Mouse (Mus musculus) heart, postnatal 36 days (tissue): Measurements from ENCODE around the gene Slc7a1. TPM values are rescaled to one million over a fixed set of nuclear protein-coding genes. Genes with fewer than 3 reads are reported as not detected.
A peak's percentile ranks its signal among the peaks of the same experiment; 100 is the strongest.
"Not testable (repeated sequence)": the region's sequence is repeated elsewhere in the genome, so short reads cannot be mapped to it uniquely, and the experiment has no call there.

Experiments
- DNase-seq, 2 experiments: peaks; one replicate each; pipeline ENCODE4 v3.0.0; 2021 to 2022
- intact Hi-C: fragments of 180-260 bp; cut with DNase I; formaldehyde crosslinking; loops from one replicate; pipeline ENCODE4 v1.15.1; 2025
- total RNA-seq, 2 experiments: library from RNA; stranded (reverse); gene quantifications; 2 replicates each; pipeline ENCODE4 v1.2.3; 2021

The Slc7a1 gene
- total RNA-seq, 2 experiments from 2014 or later, result 9.3 to 20.3 TPM

DNA sequence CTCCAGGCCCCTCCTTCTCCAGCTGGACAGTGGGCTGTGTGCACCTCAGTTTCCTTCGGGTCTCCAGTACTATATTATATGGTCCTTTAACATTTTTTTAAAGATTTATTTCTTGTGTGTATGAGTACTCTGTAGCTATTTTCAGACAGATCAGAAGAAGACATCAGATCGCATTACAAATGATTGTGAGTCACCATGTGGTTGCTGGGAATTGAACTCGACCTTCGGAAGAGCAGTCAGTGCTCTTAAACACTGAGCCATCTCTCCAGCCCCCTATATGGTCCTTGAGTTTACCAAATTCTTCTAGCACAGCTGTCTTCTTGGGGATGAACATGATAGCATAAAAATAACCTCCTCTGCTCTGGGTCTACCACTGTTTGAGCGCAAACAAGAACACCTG lies 60.6 kb downstream of the Slc7a1 start:
- intact Hi-C loops, result loop anchor here (10.0 kb wide), 1 partner anchor 206 kb away; no protein-coding TSS in a partner anchor
- DNase-seq, result no peak

DNA sequence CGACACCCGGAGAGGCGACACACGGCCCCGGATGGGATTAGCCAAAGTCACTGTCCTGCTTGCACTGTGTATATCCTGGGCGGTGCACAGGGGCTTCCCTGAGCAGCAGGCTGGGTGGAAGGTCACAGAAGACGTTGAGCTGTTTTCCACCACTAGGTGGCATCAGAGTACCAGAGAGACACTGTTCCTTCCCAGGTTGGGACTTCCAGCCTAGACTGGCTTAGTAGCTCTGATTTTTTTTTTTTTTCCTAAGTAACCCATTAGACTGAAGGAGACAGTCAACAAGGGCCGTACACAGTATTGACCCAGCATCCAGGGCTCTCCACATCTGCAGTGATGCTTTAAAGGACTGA lies 67.1 kb downstream of the Slc7a1 start:
- intact Hi-C loops, result loop anchor here (1.0 to 10.0 kb wide), 5 partner anchors 42 to 460 kb away; partner anchors contain the start of gene Slc7a1
- DNase-seq, result peak; percentile 78 to 80

DNA sequence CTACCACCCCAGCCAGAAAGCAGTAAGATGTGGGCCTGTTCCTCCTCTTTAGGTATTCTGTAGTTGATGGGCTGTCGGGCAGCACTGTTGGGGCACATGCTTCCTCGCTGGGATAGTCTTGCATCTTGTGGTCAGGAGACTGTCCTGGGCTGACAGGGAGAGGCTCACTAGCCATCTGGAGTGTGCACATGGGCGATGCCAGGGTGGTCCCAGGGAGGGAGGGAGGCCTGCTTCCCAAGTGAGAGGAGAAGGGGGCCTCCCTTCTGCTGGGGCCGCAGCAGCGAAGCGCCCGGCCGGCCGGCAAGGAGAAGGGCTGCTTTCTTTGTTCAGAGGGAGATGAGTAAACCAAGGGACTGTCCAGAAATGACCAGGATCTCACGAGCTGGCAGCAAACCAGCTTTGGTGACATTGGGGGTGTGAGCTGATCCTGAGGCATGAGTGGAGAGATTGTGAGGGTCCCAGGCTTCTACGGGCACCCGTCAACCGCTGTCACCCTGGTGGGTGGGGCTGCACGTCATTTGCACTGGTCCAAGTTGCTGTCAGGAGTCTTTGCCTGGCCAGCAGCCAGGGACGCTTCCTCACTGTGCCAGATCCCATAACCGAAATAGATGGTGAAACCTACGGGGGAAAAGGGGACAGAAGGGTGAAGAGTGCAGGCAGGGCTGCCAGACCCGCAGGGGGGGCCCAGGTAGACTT lies 67.6 kb downstream of the Slc7a1 start:
- intact Hi-C loops, result loop anchor here (1.0 to 10.0 kb wide), 5 partner anchors 43 to 461 kb away; partner anchors contain the start of gene Slc7a1
- DNase-seq, result peak in 1 of 2 experiments; percentile 29

DNA sequence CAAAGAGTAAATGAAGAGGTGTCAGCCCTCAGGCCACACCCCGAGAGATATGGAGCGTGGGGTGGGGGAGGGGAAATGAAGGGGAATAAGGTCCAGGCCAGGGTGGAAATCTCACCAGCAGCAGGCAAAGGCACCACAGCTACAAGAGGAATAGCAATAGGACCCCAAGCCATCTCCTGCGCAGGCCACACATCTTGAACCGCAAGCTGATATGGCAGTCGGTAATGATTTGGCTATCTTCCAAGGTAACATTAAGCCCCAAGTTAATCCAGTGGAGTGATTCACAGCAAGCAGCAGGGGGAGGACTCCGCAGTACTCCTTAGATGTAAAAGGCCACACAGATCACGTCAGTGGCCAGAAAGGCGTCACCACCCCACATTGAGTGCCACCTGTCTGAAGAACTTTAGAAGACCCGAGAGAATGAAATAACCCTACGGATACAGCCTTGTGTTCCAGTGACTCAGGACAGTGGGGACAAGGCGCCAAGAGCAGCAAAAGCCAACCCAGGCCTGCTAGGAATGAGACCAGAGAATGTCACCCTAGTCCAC lies 68.4 kb downstream of the Slc7a1 start:
- intact Hi-C loops, result loop anchor here (10.0 kb wide), 1 partner anchor 213 kb away; no protein-coding TSS in a partner anchor
- DNase-seq, result no peak

DNA sequence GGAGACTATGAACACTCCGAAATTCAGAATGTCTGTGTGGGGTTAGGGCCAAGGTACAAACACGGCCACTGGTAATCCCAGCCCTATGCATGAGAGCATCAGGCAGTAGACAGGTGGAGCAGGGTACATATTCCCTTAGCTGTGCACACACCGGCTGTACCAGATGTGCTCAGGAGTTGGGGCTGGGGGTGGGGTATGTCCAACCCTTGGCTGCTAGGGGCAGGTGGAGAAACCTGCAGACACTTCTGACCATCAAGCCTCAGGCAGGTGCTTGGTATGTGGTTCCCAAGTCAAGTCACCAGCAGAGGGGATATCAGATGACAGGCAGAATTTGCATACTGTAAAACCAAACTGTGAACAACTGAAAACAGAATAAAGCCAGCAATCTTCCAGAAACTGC lies 70.7 kb downstream of the Slc7a1 start:
- DNase-seq, result no peak
- intact Hi-C loops, result no loop called here

DNA sequence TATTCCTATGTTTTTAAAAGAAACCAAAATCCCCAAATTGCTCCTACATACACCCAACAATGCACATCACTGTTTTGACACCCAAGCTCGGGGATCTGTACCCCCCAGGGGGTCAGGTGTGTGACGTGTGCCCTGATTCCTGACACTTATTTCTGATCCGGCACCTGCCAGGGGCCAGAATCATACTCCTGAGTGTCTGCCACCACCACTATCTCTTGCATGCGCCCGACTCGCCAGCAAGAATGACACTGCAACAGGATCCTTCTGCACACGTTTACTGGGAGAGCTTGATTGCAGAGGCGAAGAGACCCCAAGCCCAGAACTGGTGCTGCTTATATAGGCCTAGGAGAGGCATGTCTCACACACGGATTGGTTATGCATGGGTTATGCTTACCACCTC lies 73.4 kb downstream of the Slc7a1 start:
- DNase-seq, intact Hi-C loops: not testable (repeated sequence)

DNA sequence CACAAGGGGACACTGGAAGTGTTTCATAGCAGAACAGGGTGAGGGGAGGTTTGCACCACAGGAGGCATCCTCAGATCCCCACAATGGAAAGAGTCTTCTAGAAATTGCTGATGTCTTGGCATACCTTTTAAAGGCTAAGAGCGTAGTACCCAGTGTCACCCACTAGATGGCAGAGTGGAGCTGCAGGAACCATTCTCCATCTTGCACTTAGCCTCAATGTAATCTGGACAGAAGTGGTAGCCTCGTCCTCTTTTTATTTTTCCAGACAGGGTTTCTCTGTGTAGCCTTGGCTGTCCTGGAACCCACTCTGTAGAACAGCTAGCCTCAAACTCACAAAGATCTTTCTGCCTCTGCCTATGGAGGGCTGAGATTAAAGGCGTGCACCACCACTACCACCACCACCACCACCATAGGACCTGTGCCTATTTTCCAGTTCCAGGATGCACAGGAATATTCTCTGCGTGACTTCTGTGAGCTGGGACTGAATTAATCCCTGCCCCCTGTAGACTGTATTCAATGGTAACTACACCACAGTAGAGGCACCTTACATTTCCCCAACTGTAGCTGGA lies 74.3 kb downstream of the Slc7a1 start:
- peak; percentile 54 to 59 for DNase-seq
- intact Hi-C loops, result loop anchor here (1.0 to 2.0 kb wide), 2 partner anchors 126 to 467 kb away; no protein-coding TSS in a partner anchor

DNA sequence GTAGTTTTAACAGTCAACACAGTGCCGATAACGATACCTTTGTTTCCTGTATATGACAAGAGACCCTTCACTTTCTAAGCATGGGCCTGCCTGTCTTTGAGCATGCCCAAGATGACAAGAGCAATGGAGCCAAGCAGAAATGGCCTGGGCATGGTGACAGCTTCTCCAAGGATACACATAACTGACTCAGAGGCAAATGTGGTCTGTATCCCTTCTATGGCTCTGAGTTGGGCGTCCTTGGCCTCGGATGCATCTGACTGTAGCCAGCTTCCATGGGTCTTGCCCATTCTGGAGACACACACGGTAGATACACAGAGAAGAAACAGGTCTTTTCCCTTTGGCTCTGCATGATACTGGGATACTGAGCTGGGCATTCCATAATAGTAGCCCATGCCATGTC lies 84.8 kb downstream of the Slc7a1 start:
- no peak for DNase-seq
- intact Hi-C loops, result no loop called here

DNA sequence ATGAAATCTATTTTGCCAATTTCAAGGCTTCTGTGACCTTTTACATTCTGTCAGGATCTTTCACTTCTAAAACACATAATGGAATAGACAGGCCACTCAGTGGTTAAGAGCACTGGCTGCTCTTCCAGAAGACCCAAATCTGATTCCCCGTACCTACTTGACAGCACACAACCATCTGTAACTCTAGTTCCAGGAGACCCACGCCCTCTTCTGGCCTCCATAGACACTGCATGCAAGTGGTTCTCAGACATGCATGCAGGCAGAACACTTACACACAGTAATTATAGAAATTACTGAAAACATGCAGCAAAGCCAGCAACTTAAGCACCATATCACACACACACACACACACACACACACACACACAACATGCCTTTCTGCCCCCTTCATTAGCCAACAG lies 87.3 kb downstream of the Slc7a1 start:
- DNase-seq, result no peak
- intact Hi-C loops, result no loop called here

DNA sequence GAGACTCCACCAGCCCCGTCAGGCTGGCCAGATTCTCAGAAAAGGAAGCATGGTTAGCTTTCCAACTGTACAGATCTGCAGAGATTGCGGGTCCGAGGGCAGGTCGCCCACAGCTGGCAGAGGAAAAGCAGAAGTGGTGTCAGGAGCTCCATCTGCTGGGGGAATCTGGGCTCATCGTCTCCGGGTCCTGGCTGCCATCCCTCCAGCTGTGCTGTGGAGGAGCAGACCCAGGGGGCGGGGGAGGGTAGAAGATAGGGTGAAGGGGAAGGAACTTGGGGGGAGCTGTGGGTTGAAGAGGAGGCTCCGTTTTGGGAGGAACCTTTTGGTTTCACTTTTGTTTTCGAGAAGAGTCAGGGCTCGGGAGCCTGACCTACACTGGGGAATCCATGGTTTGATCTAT lies 88.9 kb downstream of the Slc7a1 start:
- intact Hi-C loops, result no loop called here
- DNase-seq, result no peak

DNA sequence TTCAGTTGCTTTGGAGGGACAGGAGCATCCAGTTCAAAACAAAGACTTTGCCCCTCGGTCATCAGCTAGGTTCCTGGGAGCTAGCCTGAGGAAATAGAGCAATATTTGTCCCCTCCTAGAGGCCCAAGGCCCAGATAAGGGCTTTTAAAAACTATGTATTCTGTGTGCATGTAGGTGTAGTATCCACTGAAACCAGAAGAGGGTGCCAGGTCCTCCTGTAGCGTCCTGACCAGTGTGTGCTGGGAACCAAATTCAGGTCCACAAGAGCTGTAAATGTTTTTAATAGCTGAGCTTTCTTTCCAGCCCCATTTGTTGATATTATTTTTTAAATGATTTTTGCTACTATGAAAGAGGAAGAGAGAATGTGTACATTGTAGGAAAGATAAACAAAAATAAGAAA lies 95.6 kb downstream of the Slc7a1 start:
- DNase-seq, result no peak
- intact Hi-C loops, result no loop called here

DNA sequence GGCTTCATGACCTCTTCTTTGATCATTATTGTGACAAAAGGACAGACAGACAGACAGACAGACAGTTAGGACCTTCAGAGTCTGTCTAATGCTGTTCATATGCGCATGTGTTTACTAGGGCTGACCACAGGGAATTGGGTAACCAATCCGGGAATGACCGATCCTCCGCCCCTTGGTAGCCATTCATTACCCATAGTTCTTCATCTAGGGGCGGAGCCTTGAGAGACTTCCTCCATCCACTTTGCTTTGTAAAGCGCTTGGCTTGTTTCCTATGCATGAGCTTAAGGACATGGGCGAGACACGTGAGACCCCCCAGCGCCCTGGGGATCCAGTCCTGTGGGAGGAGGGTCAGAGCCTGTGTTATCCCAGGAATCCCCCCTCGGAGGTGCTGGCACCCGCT lies 96.7 kb downstream of the Slc7a1 start:
- intact Hi-C loops, result no loop called here

DNA sequence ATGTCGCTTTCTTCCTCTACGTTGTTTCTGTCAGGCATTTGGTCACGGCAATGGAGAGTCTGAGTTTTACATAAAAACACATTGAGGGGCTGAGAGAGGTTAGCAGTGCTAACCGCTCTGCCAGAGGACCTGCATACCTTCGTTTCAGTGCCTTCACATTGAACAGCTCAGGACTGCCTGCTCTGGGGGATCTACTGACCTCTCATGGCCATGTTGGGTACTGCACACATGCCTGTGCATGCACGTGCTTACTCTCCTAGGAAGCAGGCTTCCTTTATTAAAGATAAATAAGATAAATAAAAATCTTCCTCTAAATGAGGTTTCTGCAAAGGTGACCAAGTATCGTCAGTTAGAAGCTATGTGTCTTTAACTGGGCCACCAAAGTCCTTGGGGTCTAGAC lies 106.4 kb downstream of the Slc7a1 start:
- DNase-seq, result peak in 1 of 2 experiments; percentile 31
- intact Hi-C loops, result no loop called here

More for the DNA sequence above, 96.7 kb downstream of the Slc7a1 start:
- DNase-seq, result no peak

DNA sequence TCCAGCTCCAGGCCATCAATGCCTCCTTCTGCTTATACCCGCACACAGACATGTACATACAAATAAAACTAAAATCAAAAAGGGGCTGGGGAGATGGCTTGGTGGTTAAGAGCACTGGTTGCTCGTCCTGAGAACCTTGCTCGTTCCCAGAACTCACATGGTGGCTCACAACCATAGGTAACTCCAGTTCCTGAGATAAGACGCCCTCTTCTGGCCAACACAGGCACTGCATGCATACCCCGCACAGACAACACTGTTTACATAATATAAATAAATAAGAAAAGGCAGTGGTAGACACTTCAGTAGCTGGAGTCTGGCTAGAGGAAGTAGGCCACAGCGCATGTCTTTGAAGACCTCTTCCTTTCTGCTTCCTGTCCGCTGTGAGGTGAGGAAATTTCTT lies 106.8 kb downstream of the Slc7a1 start:
- no peak for DNase-seq
- intact Hi-C loops, result no loop called here

DNA sequence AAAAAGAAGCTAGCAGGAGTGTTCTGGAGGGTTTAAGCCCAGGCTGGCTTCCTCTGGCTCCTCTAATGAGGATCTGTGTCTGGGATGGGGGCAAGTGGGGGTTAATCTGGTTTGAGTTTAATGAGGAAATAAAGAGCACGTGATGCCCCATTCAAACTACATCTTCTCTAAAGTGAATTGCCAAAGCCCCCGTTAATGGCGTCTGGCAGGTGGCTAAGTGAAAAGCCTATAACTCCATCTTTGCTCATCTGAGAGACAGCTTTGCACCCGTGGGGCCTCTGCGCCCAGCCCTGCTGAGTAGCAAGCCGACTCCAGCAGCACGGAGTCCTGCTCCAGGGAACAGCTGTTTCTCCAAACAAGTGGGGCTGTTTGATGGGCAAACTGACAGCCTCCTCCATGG lies 109.8 kb downstream of the Slc7a1 start:
- DNase-seq, result no peak
- intact Hi-C loops, result no loop called here

DNA sequence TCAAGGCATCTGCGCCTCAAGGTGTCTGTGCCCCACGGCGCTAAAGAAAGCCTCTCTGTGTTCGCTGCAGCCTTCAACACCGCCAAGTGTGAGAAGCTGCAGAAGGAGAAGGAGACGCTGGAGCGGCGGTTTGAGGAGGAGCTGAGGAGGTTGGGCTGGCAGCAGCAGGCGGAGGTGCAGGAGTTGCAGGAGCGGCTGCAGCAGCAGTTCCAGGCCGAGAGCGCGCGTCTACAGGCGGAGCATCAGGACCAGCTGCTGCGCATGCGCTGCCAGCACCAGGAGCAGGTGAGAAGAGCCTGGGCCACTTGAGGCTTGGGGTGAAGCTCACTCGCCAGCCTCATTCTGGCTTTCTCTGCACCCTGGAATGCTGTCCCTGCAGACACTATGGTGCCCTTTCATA lies 110.9 kb downstream of the Slc7a1 start:
- intact Hi-C loops, result no loop called here
- no peak for DNase-seq

DNA sequence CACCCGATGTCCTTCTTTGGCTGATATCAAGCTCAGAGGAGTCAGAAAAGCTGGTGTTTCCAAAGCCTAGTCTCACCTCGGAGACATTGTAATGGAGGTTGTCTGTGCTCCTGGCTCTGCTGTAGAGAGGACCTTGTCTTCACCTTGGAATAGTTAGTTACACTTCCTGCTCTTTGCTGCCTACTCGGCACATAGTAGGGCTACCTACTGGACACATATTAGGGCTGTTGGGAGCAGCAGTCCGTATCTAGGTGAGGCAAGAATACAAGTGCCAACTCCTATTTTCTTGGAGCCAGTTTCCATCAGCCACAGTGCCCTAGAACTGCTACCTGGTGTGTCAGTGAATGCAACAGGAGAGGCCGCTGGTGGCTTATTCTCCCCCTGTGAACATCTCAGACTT lies 112.2 kb downstream of the Slc7a1 start:
- no peak for DNase-seq
- intact Hi-C loops, result no loop called here

DNA sequence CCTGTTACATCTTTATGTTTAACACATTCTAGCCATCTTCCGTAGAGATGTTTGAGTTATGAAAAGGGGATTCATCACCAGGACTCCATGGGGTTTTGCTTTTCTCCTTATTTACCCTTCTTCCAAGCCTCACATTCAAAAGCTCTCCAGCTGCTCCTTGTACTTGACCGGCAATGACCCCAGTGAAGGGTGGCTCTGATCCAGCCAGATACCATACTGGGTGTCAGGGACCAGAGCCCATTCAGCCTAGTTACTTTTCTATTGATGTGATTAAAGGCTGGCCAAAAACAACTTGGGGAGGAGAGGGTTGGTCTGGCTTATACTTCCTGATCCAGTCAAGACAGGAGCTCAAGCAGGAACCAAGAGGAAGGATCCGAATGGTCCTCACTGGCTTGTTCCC lies 116.1 kb downstream of the Slc7a1 start:
- intact Hi-C loops, result no loop called here
- DNase-seq, result no peak

DNA sequence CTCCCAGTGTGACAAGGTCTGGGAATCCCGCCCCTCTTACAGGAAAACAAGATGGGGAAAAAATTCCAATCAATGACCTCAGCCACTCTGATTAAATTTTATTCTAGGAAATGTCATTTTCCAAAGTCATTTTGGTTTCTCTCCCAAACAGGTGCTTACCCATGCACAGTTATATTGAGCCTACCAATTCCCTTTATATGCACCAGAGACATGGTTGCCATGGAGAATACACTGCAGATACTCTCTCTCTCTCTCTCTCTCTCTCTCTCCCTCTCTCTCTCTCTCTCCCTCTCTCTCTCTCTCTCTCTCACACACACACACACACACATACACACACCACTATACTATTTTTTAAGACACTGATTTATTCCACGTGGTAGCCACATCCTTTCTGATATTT lies 116.5 kb downstream of the Slc7a1 start:
- intact Hi-C loops, result no loop called here
- no peak for DNase-seq

DNA sequence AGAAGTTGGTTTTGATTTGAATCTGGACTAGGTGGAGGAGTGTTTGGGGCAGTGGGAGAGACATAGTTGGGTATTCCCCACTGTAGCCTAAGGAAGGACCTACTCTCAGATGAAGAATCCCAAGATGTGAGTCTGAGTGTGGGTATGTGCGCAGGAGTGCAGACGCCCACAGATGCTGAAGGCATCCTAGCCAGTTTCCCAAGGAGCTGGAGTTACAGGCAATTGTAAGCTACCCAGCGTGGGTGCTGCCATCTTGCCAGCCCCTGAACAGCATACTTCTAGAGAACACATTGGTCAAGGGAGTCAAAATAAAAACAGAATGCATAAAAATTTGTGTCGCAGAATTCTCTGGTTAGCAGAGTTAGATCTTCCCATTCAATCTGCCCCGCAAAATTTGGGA lies 117.1 kb downstream of the Slc7a1 start:
- intact Hi-C loops, result no loop called here
- DNase-seq, result no peak

DNA sequence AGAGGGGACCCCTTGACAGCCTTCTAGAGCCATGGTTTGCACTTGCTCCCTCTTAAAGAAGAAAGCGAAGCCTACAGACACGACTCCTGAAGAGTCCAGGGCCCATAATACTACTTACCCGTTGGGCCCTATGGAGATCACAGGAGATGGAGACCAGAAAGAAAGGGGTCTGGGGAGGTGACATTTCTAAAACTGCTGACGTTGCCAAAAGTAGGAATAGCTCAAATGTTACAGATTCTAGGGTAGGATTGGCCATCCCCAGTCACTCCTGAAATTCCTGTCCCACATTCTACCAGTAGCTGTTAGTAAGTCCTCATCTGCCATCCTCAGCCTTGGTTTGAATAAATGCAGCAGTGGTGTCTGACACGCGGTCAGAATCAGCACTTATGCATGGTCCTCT lies 117.6 kb downstream of the Slc7a1 start:
- intact Hi-C loops, result no loop called here
- DNase-seq, result no peak

DNA sequence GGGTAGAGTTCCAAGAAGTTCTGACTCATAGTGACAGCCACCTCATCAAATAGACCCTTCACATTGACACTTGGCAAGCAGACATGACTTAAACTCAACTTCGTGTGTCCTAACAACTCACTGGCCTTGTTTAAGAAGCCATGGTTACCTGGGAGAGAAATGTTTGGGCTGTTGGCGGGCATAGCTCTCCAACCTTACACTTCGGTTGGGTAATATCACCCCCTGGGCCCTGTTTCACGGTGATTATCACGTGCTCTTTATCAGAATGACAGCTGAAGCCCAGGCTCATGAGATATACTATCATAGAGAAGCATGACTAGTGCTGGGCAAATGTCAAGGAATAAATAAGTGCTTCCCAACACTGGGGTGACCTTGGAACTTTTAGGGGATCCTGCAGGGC lies 119.4 kb downstream of the Slc7a1 start:
- no peak for DNase-seq
- intact Hi-C loops, result no loop called here
